Mouse (Mus musculus): ENCODE results near the gene Fxyd4. TPM values are rescaled to one million over a fixed set of nuclear protein-coding genes. Genes with fewer than 3 reads are reported as not detected.

Gene Fxyd4
- polyA plus RNA-seq, 1 experiment from 2014 or later = 0.83 TPM

- Histone ChIP-seq H3K9me3 (replicated peaks; ENCODE audit: control insufficient read depth, low read length) (no peaks in the 10 kb centered on the region), H3K4me1 (ENCODE audit: control insufficient read depth, insufficient read depth, low read length) (no peaks in the 10 kb centered on the region), H3K4me2 (ENCODE audit: low read depth, low read length) (peak overlapping the region; percentile 40), H3K27ac (replicated peaks; ENCODE audit: low read depth, low read length) (peak overlapping the region; percentile 89; the same call in 1 of the 2 replicates), H3K4me3 (ENCODE audit: low read depth, low read length) (peak overlapping the region; percentile 100), H3K9ac (replicated peaks; ENCODE audit: low read length) (peak overlapping the region; percentile 67), H3K27me3 (ENCODE audit: control insufficient read depth, insufficient read depth, low read length) (no peaks in the 10 kb centered on the region; the same call in 1 of the 2 replicates), H3K36me3 (replicated peaks; ENCODE audit: control insufficient read depth, insufficient read depth, low read depth, low read length) (no peaks in the 10 kb centered on the region)
- WGBS = under 1% methylated on average over 25 of the region's 25 CpGs
- 0 out of 2 replicates have a peak, but pooled peaks have one; percentile 4 for ATAC-seq (replicated peaks; ENCODE audit: insufficient number of reproducible peaks, low FRiP score, low TSS enrichment, low read depth)
- DNase-seq (ENCODE audit: low spot score) = peak; percentile 76
These were observed 31.4 kb downstream of the Fxyd4 start for GRCm38 (mm10) chr6:117906015-117906531.

- DNase-seq (ENCODE audit: low spot score) = no peak
- Histone ChIP-seq H3K4me3 (ENCODE audit: low read depth, low read length) (no peak overlapping the region), H3K9me3 (replicated peaks; ENCODE audit: control insufficient read depth, low read length) (no peaks in the 10 kb centered on the region), H3K27me3 (ENCODE audit: control insufficient read depth, insufficient read depth, low read length) (no peaks in the 10 kb centered on the region; the same call in 1 of the 2 replicates), H3K4me2 (ENCODE audit: low read depth, low read length) (peak overlapping the region; percentile 40; the same call in 1 of the 2 replicates), H3K9ac (replicated peaks; ENCODE audit: low read length) (no peak overlapping the region), H3K27ac (replicated peaks; ENCODE audit: low read depth, low read length) (no peak overlapping the region), H3K36me3 (replicated peaks; ENCODE audit: control insufficient read depth, insufficient read depth, low read depth, low read length) (no peaks in the 10 kb centered on the region), H3K4me1 (ENCODE audit: control insufficient read depth, insufficient read depth, low read length) (no peaks in the 10 kb centered on the region)
- no peak for ATAC-seq (replicated peaks; ENCODE audit: insufficient number of reproducible peaks, low FRiP score, low TSS enrichment, low read depth)
- WGBS = 37% methylated on average over 4 of the region's 4 CpGs
These were observed 32.1 kb downstream of the Fxyd4 start for GRCm38 (mm10) chr6:117905260-117905930.

- no peaks in the 10 kb centered on the region; the same call in 1 of the 2 replicates for H3K27me3 ChIP-seq (ENCODE audit: control insufficient read depth, insufficient read depth, low read length)
- no peak overlapping the region for H3K4me2 ChIP-seq (ENCODE audit: low read depth, low read length)
- H3K36me3 ChIP-seq (replicated peaks; ENCODE audit: control insufficient read depth, insufficient read depth, low read depth, low read length) = no peaks in the 10 kb centered on the region
- no peak overlapping the region for H3K9ac ChIP-seq (replicated peaks; ENCODE audit: low read length)
- 77% methylated on average over 3 of the region's 3 CpGs for WGBS
- DNase-seq (ENCODE audit: low spot score) (no peak), ATAC-seq (replicated peaks; ENCODE audit: insufficient number of reproducible peaks, low FRiP score, low TSS enrichment, low read depth) (no peak)
- H3K27ac ChIP-seq (replicated peaks; ENCODE audit: low read depth, low read length) = no peak overlapping the region
- no peaks in the 10 kb centered on the region for H3K9me3 ChIP-seq (replicated peaks; ENCODE audit: control insufficient read depth, low read length)
- no peak overlapping the region for H3K4me3 ChIP-seq (ENCODE audit: low read depth, low read length)
- H3K4me1 ChIP-seq (ENCODE audit: control insufficient read depth, insufficient read depth, low read length) = no peaks in the 10 kb centered on the region
These were observed 33.7 kb downstream of the Fxyd4 start for GRCm38 (mm10) chr6:117903836-117904235.

GRCm38 (mm10) chr6:117902556-117902955 is 34.9 kb downstream of the Fxyd4 start:
- Histone ChIP-seq H3K27me3 (ENCODE audit: control insufficient read depth, insufficient read depth, low read length) (no peaks in the 10 kb centered on the region; the same call in 1 of the 2 replicates), H3K9me3 (replicated peaks; ENCODE audit: control insufficient read depth, low read length) (no peaks in the 10 kb centered on the region), H3K36me3 (replicated peaks; ENCODE audit: control insufficient read depth, insufficient read depth, low read depth, low read length) (no peaks in the 10 kb centered on the region), H3K4me3 (ENCODE audit: low read depth, low read length) (no peak overlapping the region), H3K27ac (replicated peaks; ENCODE audit: low read depth, low read length) (no peak overlapping the region), H3K4me1 (ENCODE audit: control insufficient read depth, insufficient read depth, low read length) (no peaks in the 10 kb centered on the region), H3K9ac (replicated peaks; ENCODE audit: low read length) (no peak overlapping the region), H3K4me2 (ENCODE audit: low read depth, low read length) (no peak overlapping the region)
- no peak for ATAC-seq (replicated peaks; ENCODE audit: insufficient number of reproducible peaks, low FRiP score, low TSS enrichment, low read depth)
- 79% methylated on average over 4 of the region's 4 CpGs for WGBS
- no peak for DNase-seq (ENCODE audit: low spot score)

GRCm38 (mm10) chr6:117901510-117902402 is 35.7 kb downstream of the Fxyd4 start:
- H3K9me3 ChIP-seq (replicated peaks; ENCODE audit: control insufficient read depth, low read length) = no peaks in the 10 kb centered on the region
- no peak overlapping the region for H3K4me3 ChIP-seq (ENCODE audit: low read depth, low read length)
- WGBS = 75% methylated on average over 9 of the region's 9 CpGs
- ATAC-seq (replicated peaks; ENCODE audit: insufficient number of reproducible peaks, low FRiP score, low TSS enrichment, low read depth) = no peak
- no peaks in the 10 kb centered on the region for H3K36me3 ChIP-seq (replicated peaks; ENCODE audit: control insufficient read depth, insufficient read depth, low read depth, low read length)
- H3K9ac ChIP-seq (replicated peaks; ENCODE audit: low read length) = no peak overlapping the region
- no peaks in the 10 kb centered on the region for H3K4me1 ChIP-seq (ENCODE audit: control insufficient read depth, insufficient read depth, low read length)
- no peak for DNase-seq (ENCODE audit: low spot score)
- H3K27ac ChIP-seq (replicated peaks; ENCODE audit: low read depth, low read length) = no peak overlapping the region
- no peak overlapping the region for H3K4me2 ChIP-seq (ENCODE audit: low read depth, low read length)
- H3K27me3 ChIP-seq (ENCODE audit: control insufficient read depth, insufficient read depth, low read length) = no peaks in the 10 kb centered on the region

GRCm38 (mm10) chr6:117900126-117901080 is 37.1 kb downstream of the Fxyd4 start, which contains the start of gene Hnrnpf:
Hnrnpf (plus strand) TSS chr6:117900324.
- ATAC-seq (replicated peaks; ENCODE audit: insufficient number of reproducible peaks, low FRiP score, low TSS enrichment, low read depth) (no peak), DNase-seq (ENCODE audit: low spot score) (no peak)
- no peak within 1 kb of the TSS for H3K9ac ChIP-seq (replicated peaks; ENCODE audit: low read length)
- H3K27me3 ChIP-seq (ENCODE audit: control insufficient read depth, insufficient read depth, low read length) = no peaks in the 10 kb centered on the region
- WGBS = 86% methylated on average over 17 of the region's 17 CpGs
- H3K4me1 ChIP-seq (ENCODE audit: control insufficient read depth, insufficient read depth, low read length) = no peaks in the 10 kb centered on the region
- H3K4me2 ChIP-seq (ENCODE audit: low read depth, low read length) = no peak within 1 kb of the TSS
- H3K36me3 ChIP-seq (replicated peaks; ENCODE audit: control insufficient read depth, insufficient read depth, low read depth, low read length) = no peaks in the 10 kb centered on the region
- H3K27ac ChIP-seq (replicated peaks; ENCODE audit: low read depth, low read length) = no peak within 1 kb of the TSS
- H3K4me3 ChIP-seq (ENCODE audit: low read depth, low read length) = no peak within 1 kb of the TSS
- H3K9me3 ChIP-seq (replicated peaks; ENCODE audit: control insufficient read depth, low read length) = no peaks in the 10 kb centered on the region

GRCm38 (mm10) chr6:117897800-117898199 is 39.7 kb downstream of the Fxyd4 start:
- DNase-seq (ENCODE audit: low spot score) (no peak), ATAC-seq (replicated peaks; ENCODE audit: insufficient number of reproducible peaks, low FRiP score, low TSS enrichment, low read depth) (no peak)
- no peaks in the 10 kb centered on the region for H3K27me3 ChIP-seq (ENCODE audit: control insufficient read depth, insufficient read depth, low read length)
- WGBS = 78% methylated on average over 5 of the region's 5 CpGs
- H3K4me1 ChIP-seq (ENCODE audit: control insufficient read depth, insufficient read depth, low read length) = no peaks in the 10 kb centered on the region
- H3K9ac ChIP-seq (replicated peaks; ENCODE audit: low read length) = no peak overlapping the region
- no peaks in the 10 kb centered on the region for H3K9me3 ChIP-seq (replicated peaks; ENCODE audit: control insufficient read depth, low read length)
- no peak overlapping the region for H3K27ac ChIP-seq (replicated peaks; ENCODE audit: low read depth, low read length)
- no peaks in the 10 kb centered on the region for H3K36me3 ChIP-seq (replicated peaks; ENCODE audit: control insufficient read depth, insufficient read depth, low read depth, low read length)
- H3K4me3 ChIP-seq (ENCODE audit: low read depth, low read length) = no peak overlapping the region
- no peak overlapping the region for H3K4me2 ChIP-seq (ENCODE audit: low read depth, low read length)
